Mouse (Mus musculus) CH12.LX (cell line): ENCODE data around the gene Msi2. TPM values are rescaled to one million over a fixed set of nuclear protein-coding genes. Genes with fewer than 3 reads are reported as not detected.

ENCODE experiments used
- DNase-seq: peaks from one replicate; pipeline ENCODE4 v3.0.0-alpha.2; 2013; ENCODE audit errors: extremely low read depth
- H3K27ac ChIP-seq: 2 replicates; pipeline ENCODE4 v1.5.1; 2012; ENCODE audit warnings: low read depth, mild to moderate bottlenecking, control low read depth, moderate library complexity; ENCODE audit not compliant: insufficient read depth
- H3K27me3 ChIP-seq: replicated peaks from 2 replicates; pipeline ENCODE3; 2012; ENCODE audit warnings: inconsistent platforms
- H3K36me3 ChIP-seq, 2 experiments: replicated peaks in 1 of 2; 2 replicates each; pipeline versions ENCODE3 to v1.6.1; 2012; ENCODE audit warnings: inconsistent platforms in 1 of 2, low read length in 1 of 2, mild to moderate bottlenecking in 1 of 2, mixed read lengths in 1 of 2, moderate library complexity in 1 of 2; ENCODE audit not compliant: control insufficient read depth in 1 of 2, insufficient read depth in 1 of 2
- H3K4me1 ChIP-seq, 2 experiments: 2 replicates each; pipeline ENCODE4 v1.6.1; 2012; ENCODE audit warnings: inconsistent platforms in 1 of 2, moderate library complexity in 1 of 2; ENCODE audit not compliant: insufficient read depth in 2 of 2, control insufficient read depth in 1 of 2
- H3K4me2 ChIP-seq: 2 replicates; pipeline ENCODE4 v1.6.1; 2012; ENCODE audit warnings: low read depth, mild to moderate bottlenecking, control low read depth; ENCODE audit not compliant: poor library complexity, insufficient read depth, severe bottlenecking
- H3K4me3 ChIP-seq, 3 experiments: fragments of 150-350 bp in 1 of 3; sonication (generic) in 1 of 3; replicated peaks in 1 of 3; 2 replicates each; pipeline versions ENCODE3 to v1.5.1; 2011 to 2012; ENCODE audit warnings: low read depth in 2 of 3, low read length in 2 of 3, mild to moderate bottlenecking in 2 of 3, moderate library complexity in 2 of 3, control low read depth in 1 of 3, improper control_type of control experiment in 1 of 3, inconsistent platforms in 1 of 3, mixed read lengths in 1 of 3; ENCODE audit not compliant: poor library complexity in 1 of 3
- H3K79me2 ChIP-seq: replicated peaks from 2 replicates; pipeline ENCODE4 v1.6.1; 2012; ENCODE audit warnings: mild to moderate bottlenecking, moderate library complexity; ENCODE audit not compliant: control insufficient read depth, poor library complexity, insufficient read depth, severe bottlenecking; ENCODE audit errors: extremely low read depth
- H3K9ac ChIP-seq: 2 replicates; pipeline ENCODE4 v1.6.1; 2012; ENCODE audit warnings: low read depth, mild to moderate bottlenecking, control low read depth, moderate library complexity; ENCODE audit not compliant: insufficient read depth
- H3K9me3 ChIP-seq: replicated peaks from 2 replicates; pipeline ENCODE3; 2012; ENCODE audit warnings: low read length, inconsistent platforms, mixed read lengths
- BHLHE40 ChIP-seq: IDR thresholded peaks from 2 replicates; pipeline ENCODE4 v1.6.1; 2011; ENCODE audit warnings: mild to moderate bottlenecking, low read depth, low read length, improper control_type of control experiment
- CHD1 ChIP-seq: IDR thresholded peaks from 2 replicates; pipeline ENCODE4 v1.6.1; 2012; ENCODE audit warnings: low read depth, low read length, improper control_type of control experiment, inconsistent platforms
- EP300 ChIP-seq: IDR thresholded peaks from 2 replicates; pipeline ENCODE4 v1.6.1; 2011; ENCODE audit warnings: low read length, improper control_type of control experiment
- GABPA ChIP-seq: IDR thresholded peaks from 2 replicates; pipeline ENCODE4 v1.6.1; 2012; ENCODE audit warnings: low read depth, low read length, improper control_type of control experiment, inconsistent platforms; ENCODE audit not compliant: insufficient replicate concordance
- HCFC1 ChIP-seq: IDR thresholded peaks from 2 replicates; pipeline ENCODE4 v1.6.1; 2012; ENCODE audit warnings: low read depth, mild to moderate bottlenecking, inconsistent platforms, low read length, improper control_type of control experiment
- IRF4 ChIP-seq: IDR thresholded peaks from 2 replicates; pipeline ENCODE4 v1.6.1; 2014; ENCODE audit warnings: low read depth, mild to moderate bottlenecking, inconsistent platforms, low read length, improper control_type of control experiment
- JUN ChIP-seq: IDR thresholded peaks from 2 replicates; pipeline ENCODE4 v1.6.1; 2011; ENCODE audit warnings: low read depth, mild to moderate bottlenecking, low read length, improper control_type of control experiment, moderate library complexity; ENCODE audit not compliant: insufficient read depth
- JUND ChIP-seq: conservative IDR thresholded peaks from 2 replicates; pipeline ENCODE4 v1.6.1; 2011; ENCODE audit warnings: low read depth, low read length, improper control_type of control experiment
- MAFK ChIP-seq: IDR thresholded peaks from 2 replicates; pipeline ENCODE4 v1.6.1; 2011; ENCODE audit warnings: low read length, improper control_type of control experiment; ENCODE audit not compliant: insufficient replicate concordance
- MEF2A ChIP-seq: IDR thresholded peaks from 2 replicates; pipeline ENCODE4 v1.6.1; 2014; ENCODE audit warnings: low read depth, mild to moderate bottlenecking, inconsistent platforms, low read length, improper control_type of control experiment, borderline replicate concordance
- MXI1 ChIP-seq: IDR thresholded peaks from 2 replicates; pipeline ENCODE4 v1.6.1; 2011; ENCODE audit warnings: mild to moderate bottlenecking, low read depth, low read length, improper control_type of control experiment
- NELFE ChIP-seq: IDR thresholded peaks from 2 replicates; pipeline ENCODE4 v1.6.1; 2011; ENCODE audit warnings: low read depth, low read length, improper control_type of control experiment
- NRF1 ChIP-seq: IDR thresholded peaks from 2 replicates; pipeline ENCODE4 v1.6.1; 2014; ENCODE audit warnings: low read depth, mild to moderate bottlenecking, inconsistent platforms, low read length, improper control_type of control experiment, moderate library complexity
- PAX5 ChIP-seq: IDR thresholded peaks from 2 replicates; pipeline ENCODE4 v1.6.1; 2012; ENCODE audit warnings: low read length, inconsistent platforms, mixed read lengths
- SIN3A ChIP-seq: IDR thresholded peaks from 2 replicates; pipeline ENCODE4 v1.6.1; 2012; ENCODE audit warnings: low read length, improper control_type of control experiment, inconsistent platforms
- SMC3 ChIP-seq: IDR thresholded peaks from 2 replicates; pipeline ENCODE4 v1.6.1; 2011; ENCODE audit warnings: low read depth, low read length, improper control_type of control experiment
- TCF12 ChIP-seq: IDR thresholded peaks from 2 replicates; pipeline ENCODE4 v1.6.1; 2014; ENCODE audit warnings: low read depth, mild to moderate bottlenecking, inconsistent platforms, low read length, improper control_type of control experiment
- UBTF ChIP-seq: IDR thresholded peaks from 2 replicates; pipeline ENCODE4 v1.6.1; 2012; ENCODE audit warnings: low read depth, mild to moderate bottlenecking, inconsistent platforms, low read length, improper control_type of control experiment, moderate library complexity
- USF1 ChIP-seq: IDR thresholded peaks from 2 replicates; pipeline ENCODE4 v1.6.1; 2014; ENCODE audit warnings: low read depth, mild to moderate bottlenecking, inconsistent platforms, low read length, improper control_type of control experiment
- USF2 ChIP-seq: conservative IDR thresholded peaks from 2 replicates; pipeline ENCODE4 v1.6.1; 2011; ENCODE audit warnings: low read depth, low read length, improper control_type of control experiment
- ZC3H11A ChIP-seq: IDR thresholded peaks from 2 replicates; pipeline ENCODE4 v1.6.1; 2012; ENCODE audit warnings: low read depth, mild to moderate bottlenecking, inconsistent platforms, low read length, improper control_type of control experiment
- ZMIZ1 ChIP-seq: IDR thresholded peaks from 2 replicates; pipeline ENCODE4 v1.6.1; 2012; ENCODE audit warnings: low read depth, mild to moderate bottlenecking, inconsistent platforms, low read length, improper control_type of control experiment
- ZNF384 ChIP-seq: IDR thresholded peaks from 2 replicates; pipeline ENCODE4 v1.6.1; 2012; ENCODE audit warnings: low read depth, low read length, improper control_type of control experiment, inconsistent platforms
- dilution Hi-C: fragments of 300-500 bp; cut with MboI; formaldehyde crosslinking; loops from 2 replicates; pipeline ENCODE4 v1.14.3; 2020; ENCODE audit warnings: low sequenced_read_pairs; ENCODE audit not compliant: extremely low pct_unique_long_range_greater_than_20kb, extremely low pct_ligation_motif_present
- in situ Hi-C: fragments of 300-500 bp; cut with MboI; formaldehyde crosslinking; loops from 3 replicates; pipeline ENCODE4 v1.14.3; 2019; ENCODE audit warnings: low sequenced_read_pairs, low pct_ligation_motif_present, low pct_unique_long_range_greater_than_20kb, mixed read lengths
- polyA plus RNA-seq: library from polyadenylated mRNA; unstranded; fragments of >175 nt; gene quantifications from 2 replicates; pipeline ENCODE4 v1.2.1, GENCODE M21; 2012; ENCODE audit warnings: low read depth; ENCODE audit not compliant: insufficient read length
- total RNA-seq, 2 experiments: library from RNA; depleted of rRNA; stranded (reverse); fragments of 300-350 nt in 1 of 2; fragments of >200 nt in 1 of 2; gene quantifications; 2 replicates each; pipeline ENCODE4 v1.2.3; 2012 to 2014

Msi2 gene
- total and polyA plus RNA-seq, 3 experiments: 40.3 to 73.1 (median 52.6) TPM

GRCm38 (mm10) chr11:88549529-88549900, 168.8 kb downstream of the Msi2 start:
- no peak overlapping the region for H3K9ac ChIP-seq
- H3K27me3 ChIP-seq: no peaks in the 10 kb centered on the region
- H3K4me2 ChIP-seq: no peak overlapping the region
- H3K4me1 ChIP-seq: peaks cover 30 to 76% of the 10 kb centered on the region in 2 experiments
- H3K27ac ChIP-seq: no peak overlapping the region
- H3K9me3 ChIP-seq: no peaks in the 10 kb centered on the region
- dilution Hi-C loops: no loop called here
- TF ChIP-seq UBTF (no peak), ZC3H11A (no peak), ZNF384 (no peak), GABPA (no peak), USF1 (no peak), JUND (no peak), EP300 (no peak), MXI1 (no peak)
- in situ Hi-C loops: no loop called here
- DNase-seq: no peak
- no peak overlapping the region for H3K4me3 ChIP-seq
- H3K36me3 ChIP-seq: peaks cover 0 to 29% of the 10 kb centered on the region in 2 experiments
- no peaks in the 10 kb centered on the region for H3K79me2 ChIP-seq

GRCm38 (mm10) chr11:88548832-88549528, 169.3 kb downstream of the Msi2 start:
- H3K27me3 ChIP-seq: no peaks in the 10 kb centered on the region
- no peak for DNase-seq
- H3K36me3 ChIP-seq: peaks cover 0 to 34% of the 10 kb centered on the region in 2 experiments
- in situ Hi-C loops: no loop called here
- H3K4me3 ChIP-seq: no peak overlapping the region
- H3K9ac ChIP-seq: no peak overlapping the region
- H3K9me3 ChIP-seq: no peaks in the 10 kb centered on the region
- no peak overlapping the region for H3K4me2 ChIP-seq
- TF ChIP-seq USF2 (no peak), NRF1 (peak; percentile 66)
- no peaks in the 10 kb centered on the region for H3K79me2 ChIP-seq
- H3K27ac ChIP-seq: no peak overlapping the region
- dilution Hi-C loops: no loop called here
- H3K4me1 ChIP-seq: peaks cover 29 to 73% of the 10 kb centered on the region in 2 experiments

GRCm38 (mm10) chr11:88548423-88548822, 169.9 kb downstream of the Msi2 start:
- H3K4me1 ChIP-seq: peaks cover 28 to 73% of the 10 kb centered on the region in 2 experiments

More at GRCm38 (mm10) chr11:88548423-88548822, 169.9 kb downstream of the Msi2 start:
- Histone ChIP-seq H3K4me3 (no peak overlapping the region), H3K4me2 (no peak overlapping the region), H3K36me3 (peaks cover 0 to 39% of the 10 kb centered on the region in 2 experiments), H3K9me3 (no peaks in the 10 kb centered on the region), H3K27me3 (no peaks in the 10 kb centered on the region), H3K27ac (no peak overlapping the region), H3K79me2 (no peaks in the 10 kb centered on the region), H3K9ac (no peak overlapping the region)
- TF ChIP-seq IRF4: no peak
- no peak for TF ChIP-seq NELFE
- TF ChIP-seq PAX5: no peak
- no peak for TF ChIP-seq ZC3H11A
- TF ChIP-seq JUN: no peak
- no peak for TF ChIP-seq MEF2A
- no peak for TF ChIP-seq NRF1
- no peak for TF ChIP-seq MXI1
- TF ChIP-seq SMC3: no peak
- TF ChIP-seq BHLHE40: no peak
- TF ChIP-seq TCF12: no peak
- no peak for TF ChIP-seq USF2
- no peak for TF ChIP-seq HCFC1
- TF ChIP-seq ZNF384: no peak
- no peak for TF ChIP-seq ZMIZ1
- no peak for TF ChIP-seq MAFK
- no peak for TF ChIP-seq CHD1
- no peak for TF ChIP-seq SIN3A
- TF ChIP-seq USF1: no peak
- dilution Hi-C loops (no loop called here), in situ Hi-C loops (no loop called here)
- DNase-seq: no peak
